Comparison of ENCODE assay signal across 14 mouse cellular contexts in the genomic region with DNA sequence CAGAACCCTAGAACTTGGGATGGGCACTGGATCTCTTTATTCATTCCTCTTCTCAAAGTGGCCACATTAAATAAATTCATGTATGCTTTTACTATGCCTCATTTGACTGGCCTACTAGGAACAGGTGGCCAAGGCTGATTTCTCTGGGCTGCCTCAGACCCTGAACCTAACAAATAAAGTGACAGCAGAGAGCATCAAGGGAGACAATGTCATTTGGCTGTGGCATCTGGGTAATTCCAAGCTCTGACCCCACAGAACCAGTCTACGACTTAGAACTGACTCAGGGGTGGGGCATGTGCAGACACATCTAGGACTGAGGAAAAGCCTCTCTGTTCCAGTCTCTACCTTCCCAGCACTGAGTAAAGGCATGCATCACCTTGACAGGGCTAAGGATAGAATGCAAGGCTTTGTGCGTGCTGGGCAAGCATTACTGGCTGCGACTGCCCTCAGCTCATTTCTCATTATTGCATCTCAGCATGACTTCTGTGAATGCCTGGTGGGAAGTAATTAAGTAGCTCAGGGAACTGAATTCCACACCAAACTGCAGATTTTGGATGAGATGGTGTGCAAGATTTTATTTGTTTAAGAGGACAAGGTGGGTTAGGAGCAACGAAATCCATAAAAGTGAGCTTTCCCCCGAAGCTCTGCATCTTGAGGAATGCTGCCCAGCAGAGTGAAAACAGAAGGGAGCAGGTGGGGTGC. TPM values are rescaled to one million over a fixed set of nuclear protein-coding genes. Genes with fewer than 3 reads are reported as not detected.
DNase-seq lines count a peak whose midpoint lies in the region; ATAC-seq lines count a peak whose summit lies in the region.
"Had no signal": no experiment of that assay in that cellular context is flagged by ENCODE, and none has a peak within 500 bp of the region (broad histone marks: within the 10 kb centered on the region; RNA-seq: fewer than 3 reads in every experiment).

No protein-coding gene starts in this region.

- DNase-seq in hindbrain, embryonic 11.5 days (ENCODE audit: low spot score): no peak
- no peak for DNase-seq in hindbrain, embryonic 10.5 days (ENCODE audit: low spot score)
- peak; percentile 78 for DNase-seq in cerebellum, adult 11-12 months
- no peak for DNase-seq in lung, postnatal 25 days (ENCODE audit: low spot score)
- DNase-seq in spleen, postnatal 4 days (ENCODE audit: low spot score in 2 of 2): no peak
- DNase-seq: heart, adult 11 months; heart, postnatal 14 days; right cerebral cortex, postnatal 14 days had no signal

- no peak overlapping the region for H3K4me2 ChIP-seq in hindbrain, embryonic 11.5 days (replicated peaks; ENCODE audit: low read depth, low read length)
- H3K4me2 ChIP-seq in hindbrain, embryonic 12.5 days (replicated peaks): no peak overlapping the region
- H3K4me2 ChIP-seq in neural tube, embryonic 15.5 days: no peak overlapping the region
- H3K4me2 ChIP-seq: liver, embryonic 11.5 days; midbrain, embryonic 15.5 days had no signal

- no peaks in the 10 kb centered on the region for H3K36me3 ChIP-seq in hindbrain, embryonic 11.5 days (ENCODE audit: control insufficient read depth, insufficient read depth, low read length)
- H3K36me3 ChIP-seq in hindbrain, embryonic 10.5 days: no peaks in the 10 kb centered on the region
- H3K36me3 ChIP-seq in hindbrain, embryonic 12.5 days: no peaks in the 10 kb centered on the region
- no peaks in the 10 kb centered on the region for H3K36me3 ChIP-seq in neural tube, embryonic 15.5 days
- H3K36me3 ChIP-seq: midbrain, embryonic 15.5 days had no signal

- H3K9ac ChIP-seq in hindbrain, embryonic 11.5 days (ENCODE audit: low read depth, low read length): no peak overlapping the region
- no peak overlapping the region for H3K9ac ChIP-seq in hindbrain, embryonic 12.5 days
- H3K9ac ChIP-seq in neural tube, embryonic 15.5 days (replicated peaks): no peak overlapping the region
- H3K9ac ChIP-seq: midbrain, embryonic 15.5 days had no signal

- no peaks in the 10 kb centered on the region for H3K4me1 ChIP-seq in hindbrain, embryonic 11.5 days (replicated peaks; ENCODE audit: control insufficient read depth, insufficient read depth, low read length)
- peaks cover 12% of the 10 kb centered on the region for H3K4me1 ChIP-seq in hindbrain, embryonic 10.5 days (replicated peaks)
- H3K4me1 ChIP-seq in hindbrain, embryonic 12.5 days: peaks cover 7% of the 10 kb centered on the region
- peaks cover 9% of the 10 kb centered on the region for H3K4me1 ChIP-seq in neural tube, embryonic 15.5 days
- H3K4me1 ChIP-seq: midbrain, embryonic 15.5 days had no signal

- 20% methylated on average over 5 of the region's 5 CpGs for WGBS in hindbrain, embryonic 11.5 days
- 20% methylated on average over 5 of the region's 5 CpGs for WGBS in hindbrain, embryonic 10.5 days
- WGBS in hindbrain, embryonic 12.5 days: 17% methylated on average over 5 of the region's 5 CpGs
- WGBS in neural tube, embryonic 15.5 days: 18% methylated on average over 5 of the region's 5 CpGs

- no peaks in the 10 kb centered on the region for H3K9me3 ChIP-seq in hindbrain, embryonic 11.5 days (ENCODE audit: control insufficient read depth, low read length)
- no peaks in the 10 kb centered on the region for H3K9me3 ChIP-seq in hindbrain, embryonic 10.5 days
- no peaks in the 10 kb centered on the region for H3K9me3 ChIP-seq in hindbrain, embryonic 12.5 days (replicated peaks)
- no peaks in the 10 kb centered on the region for H3K9me3 ChIP-seq in neural tube, embryonic 15.5 days (replicated peaks)
- H3K9me3 ChIP-seq: midbrain, embryonic 15.5 days had no signal

- no peak overlapping the region for H3K4me3 ChIP-seq in hindbrain, embryonic 11.5 days (ENCODE audit: low read depth, low read length)
- no peak overlapping the region for H3K4me3 ChIP-seq in hindbrain, embryonic 10.5 days
- H3K4me3 ChIP-seq in hindbrain, embryonic 12.5 days: no peak overlapping the region
- H3K4me3 ChIP-seq in neural tube, embryonic 15.5 days (replicated peaks): no peak overlapping the region
- H3K4me3 ChIP-seq: midbrain, embryonic 15.5 days had no signal

- peak; percentile 38; the same call in 1 of the 2 replicates for ATAC-seq in hindbrain, embryonic 11.5 days (ENCODE audit: low FRiP score)
- ATAC-seq in hindbrain, embryonic 12.5 days (ENCODE audit: low FRiP score): peak; percentile 56; the same call in 1 of the 2 replicates
- ATAC-seq in neural tube, embryonic 15.5 days (ENCODE audit: low FRiP score): peak; percentile 74; the same call in 1 of the 2 replicates
- no peak for ATAC-seq in erythroid progenitor cell, adult 5-6 weeks (replicated peaks; ENCODE audit: low FRiP score, poor library complexity, severe bottlenecking)
- ATAC-seq: lung, postnatal 0 days; midbrain, embryonic 15.5 days had no signal

- no peaks in the 10 kb centered on the region for H3K27me3 ChIP-seq in hindbrain, embryonic 11.5 days (ENCODE audit: control insufficient read depth, insufficient read depth, low read length)
- no peaks in the 10 kb centered on the region for H3K27me3 ChIP-seq in hindbrain, embryonic 10.5 days (ENCODE audit: insufficient read depth, poor library complexity, severe bottlenecking)
- H3K27me3 ChIP-seq in hindbrain, embryonic 12.5 days: no peaks in the 10 kb centered on the region
- no peaks in the 10 kb centered on the region for H3K27me3 ChIP-seq in neural tube, embryonic 15.5 days (replicated peaks)
- H3K27me3 ChIP-seq: midbrain, embryonic 15.5 days had no signal

- H3K27ac ChIP-seq in hindbrain, embryonic 11.5 days (ENCODE audit: low read depth, low read length): no peak overlapping the region
- H3K27ac ChIP-seq in hindbrain, embryonic 10.5 days: no peak overlapping the region
- H3K27ac ChIP-seq in hindbrain, embryonic 12.5 days: peak overlapping the region; percentile 17; the same call in 1 of the 2 replicates
- no peak overlapping the region for H3K27ac ChIP-seq in neural tube, embryonic 15.5 days (replicated peaks)
- H3K27ac ChIP-seq: midbrain, embryonic 15.5 days had no signal

RNA-seq across cellular contexts. Expression of gene Cdc14b, which starts 17.1 kb away (rescaled TPM):
- polyA plus RNA-seq in hindbrain, embryonic 11.5 days (2014; fragmentation: Nextera tagmentation; extraction: Ambion mirVana): 14.9 and 16.0 TPM in 2 replicates
- polyA plus RNA-seq in hindbrain, embryonic 10.5 days (2016; fragmentation: Nextera tagmentation; extraction: Ambion mirVana): 11.2 and 16.3 TPM in 2 replicates
- 10.2 and 12.5 TPM in 2 replicates for polyA plus RNA-seq in hindbrain, embryonic 12.5 days (2016; fragmentation: Nextera tagmentation; extraction: Ambion mirVana)
- polyA plus RNA-seq in neural tube, embryonic 15.5 days (2015; fragmentation: Nextera tagmentation; extraction: Ambion mirVana): 2.8 and 6.1 TPM in 2 replicates
- 0.42 and 0.72 TPM in 2 replicates for total RNA-seq in erythroid progenitor cell, adult 5-6 weeks (2015; ENCODE audit: low replicate concordance)
- 2.7 TPM in 1 of 2 replicates, not detected in the other for total RNA-seq in erythroid progenitor cell, adult 5-6 weeks (2017; ENCODE audit: low replicate concordance)

RNA-seq across cellular contexts. Expression of gene Aaed1, which starts 54.5 kb away (rescaled TPM):
- 16.9 and 21.6 TPM in 2 replicates for polyA plus RNA-seq in hindbrain, embryonic 11.5 days (2014; fragmentation: Nextera tagmentation; extraction: Ambion mirVana)
- 21.5 and 26.7 TPM in 2 replicates for polyA plus RNA-seq in hindbrain, embryonic 10.5 days (2016; fragmentation: Nextera tagmentation; extraction: Ambion mirVana)
- polyA plus RNA-seq in hindbrain, embryonic 12.5 days (2016; fragmentation: Nextera tagmentation; extraction: Ambion mirVana): 21.0 and 25.9 TPM in 2 replicates
- 17.4 and 24.5 TPM in 2 replicates for polyA plus RNA-seq in neural tube, embryonic 15.5 days (2015; fragmentation: Nextera tagmentation; extraction: Ambion mirVana)
- total RNA-seq in erythroid progenitor cell, adult 5-6 weeks (2015; ENCODE audit: low replicate concordance): 4.2 and 11.9 TPM in 2 replicates
- 6.2 and 10.5 TPM in 2 replicates for total RNA-seq in erythroid progenitor cell, adult 5-6 weeks (2017; ENCODE audit: low replicate concordance)
